Mouse (Mus musculus): ENCODE data around the gene Il15ra.

DNA sequence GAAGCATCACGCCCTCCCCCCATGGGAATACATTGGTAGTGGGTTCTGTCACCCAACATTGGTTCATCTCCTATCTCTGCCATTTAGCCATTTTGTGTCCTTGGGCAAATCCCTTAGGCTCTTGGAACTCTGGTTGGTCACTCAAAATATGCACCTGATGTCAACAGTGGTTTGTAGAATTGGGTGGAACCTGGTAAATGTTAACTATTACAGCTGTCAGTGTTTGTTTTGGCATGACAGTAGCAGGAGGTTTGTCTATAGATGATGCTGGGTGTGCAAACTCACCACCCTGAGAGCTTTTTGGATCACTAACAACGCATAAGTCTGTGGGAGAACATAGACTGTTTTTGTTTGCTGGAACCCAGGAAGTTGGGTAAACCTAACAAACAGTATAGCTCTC lies 13.5 kb downstream of the Il15ra start:
- TF ChIP-seq CTCF (conservative IDR thresholded peaks at IDR 0.05; ENCODE audit: low read length) (no peak), POU5F1 (IDR thresholded peaks at IDR 0.05; ENCODE audit: borderline replicate concordance, low read length) (no peak)
